Mouse (Mus musculus) cerebral cortex, adult 2 months (tissue): Measurements from ENCODE around the gene Cyp2d22.

Experiments used
- WGBS: fragments of 180-500 bp; shearing (Covaris S2); methylation state at CpG from one replicate; pipeline ENCODE4 v1.1.7; 2018; 5-methylcytosine and 5-hydroxymethylcytosine counted together

Gene Cyp2d22

GRCm38 (mm10) chr15:82379871-82380713 is at the start of gene Cyp2d22:
Cyp2d22 (minus strand) TSS chr15:82380260.
- 11% methylated on average over 19 of the region's 24 CpGs for WGBS

GRCm38 (mm10) chr15:82423471-82423870 is 43.4 kb upstream of the Cyp2d22 start:
- 87% methylated on average over 3 of the region's 3 CpGs for WGBS

DNA sequence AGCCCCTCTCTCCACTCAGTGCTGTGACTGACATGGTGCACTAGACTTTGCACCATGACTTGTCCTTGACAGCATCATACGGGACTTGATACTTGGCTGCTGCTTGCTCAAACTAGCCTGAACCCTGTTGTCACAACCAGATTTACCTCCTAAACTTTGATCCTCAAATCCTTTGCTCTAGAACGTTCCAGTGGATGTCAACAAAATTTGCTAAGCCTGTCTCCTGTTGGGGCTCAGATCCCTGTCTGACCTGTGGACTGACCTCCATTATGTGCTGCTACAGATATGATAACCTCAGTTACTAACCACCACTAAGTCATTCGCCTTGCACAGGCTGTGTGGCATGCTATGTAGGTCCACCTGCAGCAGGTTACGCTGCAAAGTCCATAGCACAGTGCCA is 42.9 kb upstream of the Cyp2d22 start:
- 84% methylated on average over 4 of the region's 4 CpGs for WGBS

- WGBS: 92% methylated on average over 1 of the region's 1 CpGs
Measured at GRCm38 (mm10) chr15:82418616-82419015, 38.6 kb upstream of the Cyp2d22 start.

- 28% methylated on average over 16 of the region's 16 CpGs for WGBS
Measured at GRCm38 (mm10) chr15:82416797-82417789, 37.0 kb upstream of the Cyp2d22 start.

GRCm38 (mm10) chr15:82407536-82407935 is 27.5 kb upstream of the Cyp2d22 start:
- WGBS: 81% methylated on average over 4 of the region's 4 CpGs

DNA sequence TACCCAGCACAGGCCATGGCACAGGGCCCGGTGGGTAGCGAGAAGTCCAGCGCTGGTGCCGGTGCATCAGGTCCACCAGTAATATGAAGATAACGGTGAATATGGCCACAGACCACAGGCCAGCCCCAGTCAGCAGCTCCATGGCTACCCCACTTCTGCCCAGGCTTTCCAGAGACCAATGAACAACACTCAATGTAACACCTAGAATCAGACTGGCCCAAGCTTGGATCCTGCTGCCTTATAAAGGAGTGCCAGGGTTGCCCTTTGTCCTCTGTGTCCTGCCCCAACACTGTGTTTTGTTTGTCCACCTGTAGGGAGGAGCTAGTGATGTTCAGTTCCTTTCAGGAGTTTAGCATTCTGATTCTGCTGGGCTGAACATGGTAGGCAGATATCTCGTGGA is 26.9 kb upstream of the Cyp2d22 start, which contains the start of gene Cyp2d10:
Gene Cyp2d10 (minus strand): TSS at position 215 of the 400 bp plus-strand sequence.
- 95% methylated on average over 6 of the region's 6 CpGs for WGBS

- 89% methylated on average over 3 of the region's 3 CpGs for WGBS
Measured at GRCm38 (mm10) chr15:82404163-82404562, 24.1 kb upstream of the Cyp2d22 start.

GRCm38 (mm10) chr15:82403606-82404005 is 23.5 kb upstream of the Cyp2d22 start:
- WGBS: 93% methylated on average over 9 of the region's 9 CpGs

DNA sequence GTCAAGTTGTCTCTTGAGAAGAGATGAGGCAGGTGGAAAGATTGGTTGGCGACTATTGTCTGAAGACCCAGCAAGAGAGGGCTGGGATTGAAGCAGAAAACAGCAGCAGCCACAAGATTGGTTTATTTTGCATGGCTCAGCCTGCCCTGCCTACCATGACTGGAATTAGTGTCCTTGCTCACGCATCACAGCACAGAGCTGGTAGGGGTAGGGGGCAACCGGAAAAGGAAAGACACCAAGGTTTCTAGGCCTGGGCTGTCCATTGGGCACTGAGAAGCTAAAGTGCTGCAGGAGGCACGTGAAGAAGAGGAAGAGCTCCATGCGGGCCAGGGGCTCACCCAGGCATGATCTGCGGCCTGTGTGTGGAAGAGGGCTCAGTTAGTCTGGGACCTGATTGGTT is 22.7 kb upstream of the Cyp2d22 start:
- 92% methylated on average over 6 of the region's 6 CpGs for WGBS

GRCm38 (mm10) chr15:82401516-82401915 is 21.5 kb upstream of the Cyp2d22 start:
- WGBS: 78% methylated on average over 2 of the region's 2 CpGs

GRCm38 (mm10) chr15:82395955-82396354 is 15.9 kb upstream of the Cyp2d22 start:
- 93% methylated on average over 3 of the region's 3 CpGs for WGBS

- 85% methylated on average over 2 of the region's 2 CpGs for WGBS
Measured at GRCm38 (mm10) chr15:82393922-82394321, 13.9 kb upstream of the Cyp2d22 start, which contains the start of gene Cyp2d11. Cyp2d11 (minus strand) TSS chr15:82394022.

- WGBS: 97% methylated on average over 10 of the region's 10 CpGs
Measured at GRCm38 (mm10) chr15:82389916-82390315, 9.9 kb upstream of the Cyp2d22 start.

GRCm38 (mm10) chr15:82385729-82386128 is 5.7 kb upstream of the Cyp2d22 start:
- WGBS: 95% methylated on average over 2 of the region's 2 CpGs

GRCm38 (mm10) chr15:82382441-82382840 is 2.4 kb upstream of the Cyp2d22 start:
- 87% methylated on average over 2 of the region's 2 CpGs for WGBS

- WGBS: 49% methylated on average over 7 of the region's 7 CpGs
Measured at GRCm38 (mm10) chr15:82380714-82381062, 628 bp upstream of the Cyp2d22 start.

GRCm38 (mm10) chr15:82379511-82379870 is 569 bp downstream of the Cyp2d22 start:
- 66% methylated on average over 7 of the region's 7 CpGs for WGBS

DNA sequence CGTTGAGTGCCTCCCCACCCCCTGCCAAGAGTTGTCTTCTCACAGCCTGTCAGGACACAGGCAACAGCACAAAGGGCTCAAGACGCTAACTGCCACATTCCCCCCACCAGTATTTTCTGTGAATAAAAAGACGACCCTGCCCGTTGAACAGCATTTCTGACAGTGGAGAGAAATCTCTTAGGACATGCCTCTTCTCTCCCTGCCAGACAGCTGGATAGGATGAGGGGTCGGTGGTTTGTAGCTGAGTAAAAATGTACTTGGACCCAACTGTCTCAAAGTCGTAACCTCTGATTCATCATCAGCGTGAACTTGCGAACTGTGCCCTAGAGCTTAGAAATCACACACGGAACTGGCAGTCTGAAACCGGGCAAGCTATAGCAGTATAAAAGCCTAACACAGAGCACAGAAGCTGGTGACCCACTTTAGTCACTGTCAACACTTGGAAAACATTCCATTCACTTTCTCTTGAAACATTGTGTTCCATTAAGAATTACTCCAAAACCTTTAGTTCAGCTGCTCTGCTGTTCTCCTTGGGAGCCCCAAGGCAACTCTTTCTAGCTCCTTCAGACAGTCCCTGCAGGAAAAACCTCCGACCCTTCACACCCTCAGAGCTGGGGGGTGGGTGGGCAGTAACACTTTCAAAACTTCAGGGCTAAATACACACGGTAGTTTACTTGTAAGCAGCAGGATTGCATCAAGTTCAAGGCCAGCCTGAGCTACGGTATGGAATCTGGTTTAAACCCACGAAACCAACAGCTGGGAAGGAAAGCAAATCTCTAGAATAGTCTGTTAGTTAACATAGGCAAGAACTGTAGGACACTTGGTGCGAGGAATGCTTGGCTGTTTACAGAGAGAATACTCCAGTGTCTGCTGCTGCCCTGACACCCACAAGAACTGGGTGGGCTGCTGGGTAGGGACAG is 1.5 kb downstream of the Cyp2d22 start:
- 56% methylated on average over 15 of the region's 15 CpGs for WGBS

- WGBS: 86% methylated on average over 5 of the region's 5 CpGs
Measured at GRCm38 (mm10) chr15:82377701-82378100, 2.4 kb downstream of the Cyp2d22 start.
